Mouse (Mus musculus) adrenal gland (tissue): Measurements from ENCODE around the gene Mtch1.
"Not testable (repeated sequence)": the region's sequence is repeated elsewhere in the genome, so short reads cannot be mapped to it uniquely, and the experiment has no call there.

Experiments used
- intact Hi-C: fragments of 180-260 bp; cut with DNase I; formaldehyde crosslinking; loops from one replicate; pipeline ENCODE4 v1.15.1; 2025

Gene Mtch1

DNA sequence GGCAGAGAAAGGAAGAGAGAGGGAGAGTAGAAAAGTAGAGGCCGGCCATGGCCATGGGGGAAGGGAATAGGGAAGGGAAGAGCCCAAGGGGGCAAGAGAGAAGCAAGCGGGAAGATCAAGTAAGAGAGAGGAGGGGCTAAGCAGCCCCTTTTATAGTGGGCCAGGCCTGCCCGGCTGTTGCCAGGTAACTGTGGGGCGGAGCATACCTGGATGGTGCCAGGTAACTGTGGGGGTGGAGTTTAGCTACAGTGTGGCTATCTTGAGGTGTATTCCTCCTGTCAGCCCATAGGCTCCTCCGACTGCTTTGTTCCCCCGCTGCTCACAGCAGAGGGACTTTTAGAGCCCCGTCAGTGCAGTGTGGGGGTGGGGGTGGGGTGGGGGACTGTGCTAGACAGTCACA lies 21.0 kb upstream of the Mtch1 start:
- intact Hi-C loops, result no loop called here

- intact Hi-C loops, result no loop called here
Observed at GRCm38 (mm10) chr17:29365105-29365621, 17.4 kb upstream of the Mtch1 start.

GRCm38 (mm10) chr17:29363109-29363508 lies 15.4 kb upstream of the Mtch1 start:
- intact Hi-C loops, result no loop called here

DNA sequence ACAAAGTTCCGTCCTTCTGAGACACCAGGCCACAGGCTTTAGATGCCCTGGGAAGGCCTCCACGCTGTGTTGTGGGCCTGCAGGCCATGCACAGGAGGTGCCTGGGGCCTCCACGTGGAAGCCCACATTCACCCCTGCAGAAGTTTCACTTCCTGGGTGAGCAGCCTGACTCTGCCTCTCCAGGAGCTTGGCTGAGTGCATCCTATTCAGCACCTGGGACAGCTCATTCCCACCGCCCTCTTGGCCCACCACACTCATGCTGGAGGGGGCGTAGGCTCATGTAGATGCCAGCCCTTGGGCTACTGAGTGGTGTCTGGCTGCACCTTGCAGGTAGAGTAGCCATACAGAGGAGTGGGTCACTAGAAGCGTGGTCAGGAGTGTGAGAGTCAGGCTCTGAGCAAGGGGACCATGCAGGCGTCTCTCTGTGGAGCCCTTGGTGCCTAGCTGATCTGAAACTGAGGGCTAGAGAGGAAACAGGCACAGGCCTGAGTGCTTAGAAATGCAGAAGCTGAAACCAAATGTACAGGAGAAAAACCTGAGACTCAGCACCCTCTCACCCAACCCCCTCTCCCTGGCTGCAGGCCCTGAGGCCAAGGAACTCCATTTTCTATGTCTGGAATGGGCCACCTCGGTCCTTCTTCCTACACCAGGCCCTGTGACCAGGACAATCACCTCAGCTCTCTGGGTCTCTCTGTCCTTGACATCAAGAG lies 14.4 kb upstream of the Mtch1 start:
- intact Hi-C loops, result no loop called here

- intact Hi-C loops, result no loop called here
Observed at GRCm38 (mm10) chr17:29360761-29361221, 13.1 kb upstream of the Mtch1 start, which contains the start of gene Fgd2. Gene Fgd2 (plus strand): TSS chr17:29360914.

GRCm38 (mm10) chr17:29358928-29359327 lies 11.2 kb upstream of the Mtch1 start:
- intact Hi-C loops, result no loop called here

DNA sequence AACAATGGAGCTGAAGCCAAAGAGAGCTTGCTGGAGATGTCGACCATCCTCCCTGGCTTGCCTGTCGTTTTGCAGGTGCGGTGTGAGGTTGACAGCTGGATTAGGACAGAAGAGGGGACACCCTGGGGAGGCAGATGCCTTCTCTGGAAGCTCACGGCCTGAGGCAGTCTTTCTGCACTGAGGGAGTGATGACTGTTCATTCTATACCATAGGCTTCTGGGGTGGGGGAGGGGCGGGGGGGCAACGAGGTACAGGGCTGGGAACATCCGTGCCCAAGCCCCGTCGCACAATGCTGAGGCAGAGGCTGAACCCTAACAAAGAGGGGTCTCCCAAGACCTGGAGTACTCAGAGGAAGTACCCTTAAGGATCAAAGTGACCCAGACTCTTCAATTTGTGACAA lies 9.1 kb upstream of the Mtch1 start:
- intact Hi-C loops, result no loop called here

GRCm38 (mm10) chr17:29356479-29356856 lies 8.7 kb upstream of the Mtch1 start:
- intact Hi-C loops, result no loop called here

GRCm38 (mm10) chr17:29355841-29356478 lies 8.2 kb upstream of the Mtch1 start:
- intact Hi-C loops, result no loop called here

- intact Hi-C loops, result no loop called here
Observed at GRCm38 (mm10) chr17:29355461-29355840, 7.7 kb upstream of the Mtch1 start.

DNA sequence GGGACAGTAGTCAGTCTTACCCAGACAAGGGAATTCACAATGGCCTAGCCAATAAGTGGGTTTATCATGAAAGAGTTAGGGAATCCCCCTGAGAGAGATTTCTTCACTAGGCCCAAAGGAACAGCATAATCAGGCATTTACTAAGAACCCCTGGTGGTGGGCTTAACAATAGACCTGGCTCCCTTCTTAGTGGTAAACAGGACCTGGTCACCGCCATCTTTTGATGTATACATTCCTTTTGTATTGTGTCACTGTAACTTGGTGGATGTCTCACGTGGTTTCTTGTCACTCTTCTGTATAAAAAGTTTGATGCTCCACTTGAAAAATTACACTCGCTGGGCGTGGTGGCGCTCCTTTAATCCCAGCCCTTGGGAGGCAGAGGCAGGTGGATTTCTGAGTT lies 3.3 kb upstream of the Mtch1 start:
- intact Hi-C loops, result not testable (repeated sequence)

DNA sequence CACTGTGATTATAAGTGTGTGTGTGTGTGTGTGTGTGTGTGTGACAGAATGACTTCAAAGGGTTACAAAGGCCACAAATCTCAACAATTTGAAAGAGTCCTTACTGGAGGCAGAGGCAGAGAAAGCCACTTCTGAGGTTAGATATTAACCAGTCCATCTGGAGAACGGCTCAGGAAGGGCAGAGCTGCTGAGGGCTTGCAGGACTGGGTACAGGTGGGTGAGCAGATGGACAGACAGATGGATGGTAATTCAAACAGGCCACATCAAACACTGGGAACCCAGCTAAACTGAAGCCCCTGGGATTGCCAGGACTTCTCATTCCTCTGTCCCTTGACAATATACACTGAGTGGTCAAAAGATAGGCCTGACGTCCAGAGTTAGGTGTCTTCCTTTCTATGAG lies 1.3 kb upstream of the Mtch1 start:
- intact Hi-C loops, result no loop called here

DNA sequence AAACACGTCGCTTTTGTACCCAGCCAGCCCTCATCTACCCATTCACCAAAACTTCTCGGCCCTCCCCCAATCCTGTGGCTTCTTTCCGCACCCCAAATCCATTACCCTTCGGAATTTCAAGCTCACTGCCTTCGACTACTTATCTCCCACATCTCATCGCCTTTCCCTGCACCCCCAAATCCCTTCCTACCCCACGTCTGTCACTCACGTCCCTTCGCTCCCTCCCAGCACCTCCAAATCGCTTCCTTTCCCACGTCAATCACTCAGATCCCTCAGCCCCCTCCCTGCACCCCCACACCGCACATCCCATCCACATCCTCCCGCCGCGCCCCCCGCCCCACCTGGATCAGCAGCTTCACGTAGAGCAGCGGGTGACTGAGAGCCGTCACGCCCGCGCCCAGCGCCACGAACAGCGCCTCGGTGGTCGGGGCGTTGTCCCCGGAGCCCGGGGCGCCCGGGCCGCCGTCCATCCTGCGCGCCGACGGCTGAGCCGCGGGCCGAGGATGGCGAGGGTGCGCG lies 549 bp downstream of the Mtch1 start:
- intact Hi-C loops, result no loop called here

DNA sequence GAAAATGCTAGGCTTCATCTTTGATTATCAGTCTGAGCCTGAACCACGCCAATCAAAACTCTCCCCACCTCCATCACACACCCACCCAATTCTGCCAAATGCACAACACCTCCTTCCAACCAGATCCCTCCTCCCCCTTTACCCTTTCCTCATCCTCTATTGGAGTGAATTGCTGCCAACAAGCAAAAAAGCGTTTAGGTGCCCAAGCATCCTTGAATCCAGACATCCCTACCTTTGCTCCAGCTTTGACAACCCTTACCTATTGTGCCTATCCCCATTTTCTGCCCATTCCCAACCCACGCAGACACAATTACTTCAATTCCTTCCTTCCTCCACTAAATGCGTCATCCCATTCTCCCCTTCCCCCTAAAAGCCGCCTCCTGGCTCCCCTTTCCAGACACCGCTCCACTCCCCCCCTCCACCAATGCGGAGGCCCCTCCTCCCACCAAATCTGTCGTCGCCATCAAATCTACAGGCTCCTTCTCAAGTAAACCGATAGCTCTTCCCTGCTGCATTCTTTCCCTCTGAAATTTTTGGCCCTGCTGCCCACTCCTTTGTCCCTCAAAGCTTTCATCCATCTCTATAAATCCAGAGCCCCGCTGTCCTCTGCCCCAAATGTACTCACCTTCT lies 1.1 kb downstream of the Mtch1 start:
- intact Hi-C loops, result no loop called here

- intact Hi-C loops, result no loop called here
Observed at GRCm38 (mm10) chr17:29345272-29345671, 2.5 kb downstream of the Mtch1 start.

- intact Hi-C loops, result no loop called here
Observed at GRCm38 (mm10) chr17:29343241-29343640, 4.5 kb downstream of the Mtch1 start.

DNA sequence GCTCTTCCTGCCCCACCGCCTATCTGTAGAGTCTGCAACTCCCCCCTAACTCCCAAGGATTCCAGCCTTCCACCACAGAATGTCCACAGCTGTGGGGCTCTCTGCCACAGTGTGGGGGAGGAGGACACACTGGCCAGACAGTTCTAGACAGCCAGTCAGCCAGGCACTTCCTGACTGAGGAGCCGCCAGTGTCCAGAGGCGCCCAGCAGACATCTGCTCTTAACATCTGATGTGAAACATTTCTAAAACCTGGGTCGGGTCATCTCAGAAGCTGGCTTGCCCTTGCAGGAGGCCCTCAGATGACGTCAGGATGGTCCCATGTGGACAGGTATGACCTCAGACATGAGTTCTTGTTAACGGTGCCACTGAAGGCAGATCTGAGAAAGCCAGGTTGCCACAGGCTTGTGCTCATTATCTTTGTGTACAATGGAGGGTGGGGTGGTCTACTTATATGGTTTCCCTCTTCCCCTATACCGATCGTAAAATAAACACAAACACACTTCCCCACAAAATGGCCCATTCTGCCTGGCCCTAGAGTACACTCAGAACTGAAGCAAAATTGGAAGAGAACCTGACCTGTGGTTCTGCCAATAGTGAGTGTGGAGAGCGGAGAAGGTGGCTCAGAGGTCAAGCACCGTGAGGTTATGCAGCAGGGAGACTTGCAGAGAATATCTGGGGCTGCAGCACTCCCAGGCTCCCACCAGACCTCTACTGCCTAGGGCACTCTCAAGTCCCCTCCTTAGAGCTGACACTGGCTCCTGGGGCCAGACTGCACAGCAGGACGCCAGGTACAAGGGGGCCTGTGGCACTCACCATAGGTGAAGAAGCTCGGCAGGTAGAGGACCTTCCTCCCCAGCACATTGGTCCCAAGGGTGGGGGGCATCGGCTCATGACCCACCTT lies 5.5 kb downstream of the Mtch1 start:
- intact Hi-C loops, result no loop called here

DNA sequence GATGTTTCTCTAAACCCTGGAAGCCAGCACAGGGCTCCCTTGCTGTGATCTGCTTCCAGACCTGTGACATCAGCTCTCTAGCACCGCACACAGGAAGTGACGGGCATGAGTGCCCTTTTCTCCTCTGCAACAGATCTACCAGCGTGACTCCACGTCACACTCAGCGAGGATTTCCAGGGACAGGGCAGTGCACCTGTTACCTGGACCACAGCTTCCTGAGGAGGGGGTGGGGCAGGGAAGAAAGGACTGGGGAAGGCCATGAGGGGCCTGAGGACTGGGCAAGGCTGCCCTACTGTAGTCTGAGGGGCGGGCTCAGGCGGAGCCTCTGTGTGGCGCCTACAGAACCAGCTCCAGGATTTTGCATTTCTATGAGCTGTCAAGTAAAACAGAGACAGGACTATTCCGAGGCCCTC lies 6.1 kb downstream of the Mtch1 start:
- intact Hi-C loops, result no loop called here

DNA sequence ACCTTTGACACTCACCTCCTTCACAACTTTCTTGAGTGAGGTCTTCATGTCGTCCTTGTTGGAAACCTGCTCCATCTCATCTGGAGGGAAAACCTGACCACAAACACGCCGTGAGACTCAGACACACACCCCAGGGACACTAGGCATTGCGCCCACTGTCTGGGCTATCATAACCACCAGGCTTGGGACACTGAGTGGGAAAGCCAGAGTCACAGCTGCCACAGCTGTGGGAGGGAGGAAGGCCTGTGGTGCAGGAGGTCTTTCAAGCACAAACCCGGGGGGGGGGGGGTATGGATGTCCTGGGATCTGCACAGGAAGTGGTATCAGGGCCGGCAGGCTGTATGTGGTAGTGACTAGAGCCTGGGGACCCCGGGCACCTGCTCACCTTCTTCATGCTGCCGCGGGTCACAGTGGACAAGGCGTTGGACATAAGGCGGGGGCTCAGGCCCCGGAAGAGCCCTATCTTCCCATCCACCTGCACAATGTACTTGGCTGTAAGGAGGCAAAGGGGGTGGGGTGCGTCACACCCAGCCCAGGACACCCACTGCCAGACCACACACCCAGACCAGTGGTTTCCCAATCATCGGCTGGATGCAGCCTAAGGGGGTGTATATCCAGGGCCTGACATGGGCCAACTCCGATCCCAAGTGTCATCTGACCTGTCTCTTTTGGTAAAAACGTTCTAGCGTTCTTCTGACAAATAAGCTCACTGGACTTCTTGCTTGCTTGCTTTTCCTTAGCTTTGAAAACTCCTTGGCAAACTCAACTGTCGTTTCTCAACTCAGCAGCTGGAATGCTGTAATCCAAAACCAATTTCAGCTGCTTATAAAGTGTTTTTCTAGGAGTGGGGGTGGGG lies 7.1 kb downstream of the Mtch1 start:
- intact Hi-C loops, result no loop called here

DNA sequence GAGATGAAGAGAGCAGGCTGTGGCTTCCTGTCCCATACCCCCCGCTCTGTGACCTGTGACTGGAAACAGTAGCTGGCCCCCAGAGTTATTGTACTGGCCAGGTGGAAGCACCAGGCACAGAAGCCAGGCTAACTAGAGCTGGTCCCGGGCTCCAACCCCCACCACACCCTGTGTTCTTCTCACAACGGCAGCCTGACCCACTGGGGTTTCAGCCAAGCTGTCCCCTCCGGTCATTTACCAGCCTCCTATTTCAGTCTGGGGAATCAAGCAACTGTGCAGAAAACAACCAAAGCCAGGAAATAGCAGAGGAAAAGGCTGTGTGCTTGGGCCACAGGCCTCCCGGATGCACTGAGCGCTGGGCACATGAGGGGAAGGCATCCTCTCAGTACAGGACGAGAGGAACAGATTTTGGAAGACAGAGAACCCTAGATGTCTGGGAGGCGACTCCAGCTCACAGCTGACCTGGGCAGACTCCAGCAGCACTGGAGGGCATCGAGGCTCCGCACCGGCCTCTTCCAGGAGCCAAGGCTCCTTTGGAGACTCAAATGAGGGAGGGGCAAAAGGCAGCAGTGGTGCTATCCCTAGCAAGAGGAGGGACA lies 8.5 kb downstream of the Mtch1 start:
- intact Hi-C loops, result no loop called here
